Mouse (Mus musculus) skeletal muscle tissue, adult 2 months (tissue): ENCODE measurements around the gene Fam171a2.

Experiments used
- DNase-seq: peaks from one replicate; pipeline ENCODE4 v3.0.0-alpha.2; 2012; ENCODE audit warnings: low read depth, low spot score

Fam171a2 gene

GRCm38 (mm10) chr11:102434816-102435705, 12.4 kb downstream of the Fam171a2 start:
- DNase-seq: no peak

- peak; percentile 80 for DNase-seq
Measured at GRCm38 (mm10) chr11:102434406-102434805, 13.1 kb downstream of the Fam171a2 start.

GRCm38 (mm10) chr11:102433866-102434265, 13.6 kb downstream of the Fam171a2 start:
- DNase-seq: no peak

GRCm38 (mm10) chr11:102432896-102433295, 14.6 kb downstream of the Fam171a2 start:
- peak; percentile 91 for DNase-seq

GRCm38 (mm10) chr11:102432115-102432843, 15.2 kb downstream of the Fam171a2 start:
- no peak for DNase-seq

GRCm38 (mm10) chr11:102431728-102432114, 15.8 kb downstream of the Fam171a2 start:
- no peak for DNase-seq

GRCm38 (mm10) chr11:102431018-102431645, 16.4 kb downstream of the Fam171a2 start:
- no peak for DNase-seq

- DNase-seq: peak; percentile 93
Measured at GRCm38 (mm10) chr11:102430121-102431017, 17.1 kb downstream of the Fam171a2 start, which contains the start of gene Grn. Gene Grn (plus strand): TSS chr11:102430315.

GRCm38 (mm10) chr11:102429551-102429950, 17.9 kb downstream of the Fam171a2 start:
- no peak for DNase-seq

GRCm38 (mm10) chr11:102428981-102429540, 18.4 kb downstream of the Fam171a2 start:
- no peak for DNase-seq

GRCm38 (mm10) chr11:102425555-102426316, 21.7 kb downstream of the Fam171a2 start:
- DNase-seq: no peak

GRCm38 (mm10) chr11:102424666-102425065, 22.8 kb downstream of the Fam171a2 start:
- no peak for DNase-seq

GRCm38 (mm10) chr11:102421559-102421958, 25.9 kb downstream of the Fam171a2 start:
- no peak for DNase-seq

- no peak for DNase-seq
Measured at GRCm38 (mm10) chr11:102418887-102419286, 28.6 kb downstream of the Fam171a2 start.

GRCm38 (mm10) chr11:102417160-102417559, 30.3 kb downstream of the Fam171a2 start:
- DNase-seq: no peak

GRCm38 (mm10) chr11:102415034-102415802, 32.3 kb downstream of the Fam171a2 start:
- DNase-seq: no peak

GRCm38 (mm10) chr11:102413059-102413458, 34.4 kb downstream of the Fam171a2 start:
- no peak for DNase-seq

- peak; percentile 90 for DNase-seq
Measured at GRCm38 (mm10) chr11:102411704-102412103, 35.8 kb downstream of the Fam171a2 start.

- DNase-seq: no peak
Measured at GRCm38 (mm10) chr11:102411061-102411460, 36.4 kb downstream of the Fam171a2 start.
